In the genomic region with DNA sequence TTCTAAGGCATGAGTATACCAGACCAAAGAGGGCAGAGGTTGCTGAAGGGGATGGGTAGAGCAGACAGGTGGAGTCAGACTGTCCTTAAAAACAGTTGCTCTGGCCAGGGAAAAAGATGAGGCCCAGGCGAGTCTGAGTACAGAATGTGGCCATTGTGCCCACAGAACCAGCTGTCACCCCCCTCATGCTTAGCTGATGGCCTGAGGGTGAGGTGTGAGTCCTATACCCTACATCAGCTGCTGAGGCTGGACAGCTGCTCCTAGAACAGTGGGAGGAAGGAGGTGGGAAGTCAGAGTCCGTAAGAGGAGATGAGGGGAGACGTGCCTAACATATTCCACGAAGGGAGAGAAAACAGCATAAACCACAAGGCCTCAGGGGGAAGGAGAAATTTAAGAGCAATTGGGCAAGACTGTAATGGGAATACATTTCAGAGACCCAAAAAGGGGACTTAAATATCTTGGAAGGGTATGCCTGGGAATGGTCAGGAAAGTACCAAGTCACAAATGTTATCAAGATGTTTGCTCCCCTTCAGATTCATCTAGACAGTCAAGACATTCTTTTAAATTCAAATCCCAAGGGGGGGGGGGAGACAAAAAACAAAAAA, we compare ENCODE assay signal across 25 mouse cellular contexts. TPM values are rescaled to one million over a fixed set of nuclear protein-coding genes. Genes with fewer than 3 reads are reported as not detected.
A peak's percentile ranks its signal among the peaks of the same experiment; 100 is the strongest.
DNase-seq lines count a peak whose midpoint lies in the region; ATAC-seq and TF ChIP-seq lines count a peak whose summit lies in the region.
"Had no signal": no experiment of that assay in that cellular context is flagged by ENCODE, and none has a peak within 500 bp of the region (broad histone marks: within the 10 kb centered on the region; RNA-seq: fewer than 3 reads in every experiment).

No protein-coding gene starts in this region.

- H3K79me3 ChIP-seq in C2C12 (ENCODE audit: low read depth), result no peaks in the 10 kb centered on the region

- no peaks in the 10 kb centered on the region for H3K36me3 ChIP-seq in hindbrain, embryonic 10.5 days
- H3K36me3 ChIP-seq in hindbrain, embryonic 11.5 days (ENCODE audit: control insufficient read depth, insufficient read depth, low read length), result no peaks in the 10 kb centered on the region
- no peaks in the 10 kb centered on the region for H3K36me3 ChIP-seq in C2C12 (ENCODE audit: control insufficient read depth, insufficient read depth)
- H3K36me3 ChIP-seq in neural tube, embryonic 15.5 days, result no peaks in the 10 kb centered on the region
- H3K36me3 ChIP-seq: embryonic facial prominence, embryonic 13.5 days; forebrain, embryonic 12.5 days; heart, embryonic 13.5 days; hindbrain, embryonic 13.5 days had no signal

- WGBS in hindbrain, embryonic 10.5 days, result 61% methylated on average over 4 of the region's 4 CpGs
- 69% methylated on average over 4 of the region's 4 CpGs for WGBS in hindbrain, embryonic 11.5 days
- WGBS in neural tube, embryonic 15.5 days, result 57% methylated on average over 4 of the region's 4 CpGs

- H3K4me3 ChIP-seq in hindbrain, embryonic 10.5 days, result no peak overlapping the region
- no peak overlapping the region for H3K4me3 ChIP-seq in hindbrain, embryonic 11.5 days (ENCODE audit: low read depth, low read length)
- no peak overlapping the region for H3K4me3 ChIP-seq in C2C12 (ENCODE audit: insufficient read depth, poor library complexity, severe bottlenecking)
- no peak overlapping the region for H3K4me3 ChIP-seq in neural tube, embryonic 15.5 days (replicated peaks)
- H3K4me3 ChIP-seq: embryonic facial prominence, embryonic 13.5 days; forebrain, embryonic 12.5 days; heart, embryonic 13.5 days; hindbrain, embryonic 13.5 days had no signal

- ATAC-seq in hindbrain, embryonic 11.5 days (ENCODE audit: low FRiP score), result no peak
- no peak for ATAC-seq in neural tube, embryonic 15.5 days (ENCODE audit: low FRiP score)
- ATAC-seq: forebrain, embryonic 16.5 days; hindbrain, postnatal 0 days had no signal

- H3K4me1 ChIP-seq in hindbrain, embryonic 10.5 days (replicated peaks), result peaks cover 27% of the 10 kb centered on the region
- H3K4me1 ChIP-seq in hindbrain, embryonic 11.5 days (replicated peaks; ENCODE audit: control insufficient read depth, insufficient read depth, low read length), result 0 out of 2 replicates have a peak, but pooled peaks cover 2% of the 10 kb centered on the region
- peaks cover 8% of the 10 kb centered on the region; the same call in 1 of the 2 replicates for H3K4me1 ChIP-seq in neural tube, embryonic 15.5 days

- H3K4me2 ChIP-seq in hindbrain, embryonic 11.5 days (replicated peaks; ENCODE audit: low read depth, low read length), result no peak overlapping the region
- H3K4me2 ChIP-seq in neural tube, embryonic 15.5 days, result no peak overlapping the region
- H3K4me2 ChIP-seq: embryonic facial prominence, embryonic 13.5 days; forebrain, embryonic 12.5 days; heart, embryonic 13.5 days; hindbrain, embryonic 13.5 days had no signal

- no peaks in the 10 kb centered on the region for H3K27me3 ChIP-seq in hindbrain, embryonic 10.5 days (ENCODE audit: insufficient read depth, poor library complexity, severe bottlenecking)
- H3K27me3 ChIP-seq in hindbrain, embryonic 11.5 days (ENCODE audit: control insufficient read depth, insufficient read depth, low read length), result no peaks in the 10 kb centered on the region
- H3K27me3 ChIP-seq in C2C12 (ENCODE audit: control insufficient read depth, insufficient read depth, insufficient read length), result no peaks in the 10 kb centered on the region
- no peaks in the 10 kb centered on the region for H3K27me3 ChIP-seq in neural tube, embryonic 15.5 days (replicated peaks)
- H3K27me3 ChIP-seq: embryonic facial prominence, embryonic 13.5 days; heart, embryonic 13.5 days; hindbrain, embryonic 13.5 days had no signal

- no peaks in the 10 kb centered on the region for H3K79me2 ChIP-seq in C2C12 (ENCODE audit: control insufficient read depth, insufficient read depth)

- DNase-seq in hindbrain, embryonic 10.5 days (ENCODE audit: low spot score), result no peak
- DNase-seq in hindbrain, embryonic 11.5 days (ENCODE audit: low spot score), result no peak
- peak; percentile 51 for DNase-seq in NIH3T3 (ENCODE audit: low read depth)
- peak; percentile 41 for DNase-seq in fibroblast of lung, adult 2 months (ENCODE audit: low read depth)
- no peak for DNase-seq in layer of hippocampus, adult 9-10 months (ENCODE audit: low spot score)
- DNase-seq in adrenal gland, adult (ENCODE audit: inconsistent age in 2 of 2, low spot score in 1 of 2), result no peak
- DNase-seq: adrenal gland, postnatal 10 days; cerebellum, adult 11-12 months; cerebellum, adult 9-10 months; cerebellum, postnatal 25 days; gastrocnemius, postnatal 10 days; heart, postnatal 36 days; kidney, adult 11 months had no signal

- H3K9ac ChIP-seq in hindbrain, embryonic 11.5 days (ENCODE audit: low read depth, low read length), result no peak overlapping the region
- no peak overlapping the region for H3K9ac ChIP-seq in neural tube, embryonic 15.5 days (replicated peaks)
- H3K9ac ChIP-seq: embryonic facial prominence, embryonic 13.5 days; forebrain, embryonic 12.5 days; heart, embryonic 13.5 days; hindbrain, embryonic 13.5 days had no signal

- no peak for TF ChIP-seq CTCF in C2C12 (IDR thresholded peaks at IDR 0.05; ENCODE audit: control insufficient read depth, insufficient read depth, insufficient read length)

- H3ac ChIP-seq in C2C12 (ENCODE audit: control insufficient read depth, insufficient read length, low read depth), result no peak overlapping the region

- no peaks in the 10 kb centered on the region for H3K9me3 ChIP-seq in hindbrain, embryonic 10.5 days
- no peaks in the 10 kb centered on the region for H3K9me3 ChIP-seq in hindbrain, embryonic 11.5 days (ENCODE audit: control insufficient read depth, low read length)
- no peaks in the 10 kb centered on the region for H3K9me3 ChIP-seq in neural tube, embryonic 15.5 days (replicated peaks)
- H3K9me3 ChIP-seq: embryonic facial prominence, embryonic 13.5 days; forebrain, embryonic 12.5 days; heart, embryonic 13.5 days; hindbrain, embryonic 13.5 days had no signal

- H3K27ac ChIP-seq in hindbrain, embryonic 10.5 days, result 0 out of 2 replicates have a peak overlapping the region, but pooled peaks have one; percentile 8
- H3K27ac ChIP-seq in hindbrain, embryonic 11.5 days (ENCODE audit: low read depth, low read length), result no peak overlapping the region
- no peak overlapping the region for H3K27ac ChIP-seq in neural tube, embryonic 15.5 days (replicated peaks)
- H3K27ac ChIP-seq: embryonic facial prominence, embryonic 13.5 days; forebrain, embryonic 12.5 days; heart, embryonic 13.5 days; hindbrain, embryonic 13.5 days; hindbrain, postnatal 0 days had no signal

TF ChIP-seq in C2C12, 6 proteins besides CTCF, POLR2A, EP300 and RAD21:
- TF ChIP-seq MYOG (IDR thresholded peaks at IDR 0.05; ENCODE audit: control insufficient read depth, extremely low read depth, insufficient read length) (peak; percentile 84), USF1 (IDR thresholded peaks at IDR 0.05; ENCODE audit: low read depth) (no peak), CEBPB (IDR thresholded peaks at IDR 0.05; ENCODE audit: low read depth) (peak; percentile 61), MYOD1 (IDR thresholded peaks at IDR 0.05; ENCODE audit: control insufficient read depth, insufficient read length, low read depth) (peak; percentile 93)

RNA-seq across cellular contexts. Expression of a gene that starts 14.2 kb away (rescaled TPM):
- 0.62 TPM in 1 of 2 replicates, not detected in the other for polyA plus RNA-seq in hindbrain, embryonic 10.5 days (2016; fragmentation: Nextera tagmentation; extraction: Ambion mirVana)
- 1.1 and 1.8 TPM in 2 replicates for polyA plus RNA-seq in hindbrain, embryonic 11.5 days (2014; fragmentation: Nextera tagmentation; extraction: Ambion mirVana)
- polyA plus RNA-seq in C2C12 (2012; fragmentation: generic; extraction: Trizol), result 1.7 TPM
- polyA plus RNA-seq in neural tube, embryonic 15.5 days (2015; fragmentation: Nextera tagmentation; extraction: Ambion mirVana), result 1.5 and 1.6 TPM in 2 replicates
- polyA plus RNA-seq: cortical plate, adult 2 months; forebrain, embryonic 16.5 days; frontal cortex, adult 2 months; heart, postnatal 0 days; hindbrain, postnatal 0 days; intestine, embryonic 14.5 days had no signal

RNA-seq across cellular contexts. Expression of a gene that starts 16.7 kb away (rescaled TPM):
- polyA plus RNA-seq in hindbrain, embryonic 10.5 days (2016; fragmentation: Nextera tagmentation; extraction: Ambion mirVana), result 60.4 and 72.0 TPM in 2 replicates
- polyA plus RNA-seq in hindbrain, embryonic 11.5 days (2014; fragmentation: Nextera tagmentation; extraction: Ambion mirVana), result 48.0 and 50.8 TPM in 2 replicates
- polyA plus RNA-seq in C2C12 (2012; fragmentation: generic; extraction: Trizol), result 264 TPM
- 42.8 and 77.5 TPM in 2 replicates for polyA plus RNA-seq in neural tube, embryonic 15.5 days (2015; fragmentation: Nextera tagmentation; extraction: Ambion mirVana)

RNA-seq across cellular contexts. Expression of a gene that starts 43.0 kb away (rescaled TPM):
- polyA plus RNA-seq in hindbrain, embryonic 10.5 days (2016; fragmentation: Nextera tagmentation; extraction: Ambion mirVana), result 0.31 and 1.2 TPM in 2 replicates
- 0.79 and 1.0 TPM in 2 replicates for polyA plus RNA-seq in hindbrain, embryonic 11.5 days (2014; fragmentation: Nextera tagmentation; extraction: Ambion mirVana)
- polyA plus RNA-seq in C2C12 (2012; fragmentation: generic; extraction: Trizol), result 0.04 TPM
- 0.77 and 1.2 TPM in 2 replicates for polyA plus RNA-seq in neural tube, embryonic 15.5 days (2015; fragmentation: Nextera tagmentation; extraction: Ambion mirVana)
- polyA plus RNA-seq: heart, postnatal 0 days; intestine, embryonic 14.5 days had no signal

RNA-seq across cellular contexts. Expression of a gene that starts 43.1 kb away (rescaled TPM):
- polyA plus RNA-seq in hindbrain, embryonic 10.5 days (2016; fragmentation: Nextera tagmentation; extraction: Ambion mirVana), result 1,585 and 2,006 TPM in 2 replicates
- 1,644 and 1,674 TPM in 2 replicates for polyA plus RNA-seq in hindbrain, embryonic 11.5 days (2014; fragmentation: Nextera tagmentation; extraction: Ambion mirVana)
- polyA plus RNA-seq in C2C12 (2012; fragmentation: generic; extraction: Trizol), result 2,021 TPM
- polyA plus RNA-seq in neural tube, embryonic 15.5 days (2015; fragmentation: Nextera tagmentation; extraction: Ambion mirVana), result 1,466 and 1,575 TPM in 2 replicates

RNA-seq across cellular contexts. Expression of a gene that starts 52.5 kb away (rescaled TPM):
- 121 TPM in 2 replicates for polyA plus RNA-seq in hindbrain, embryonic 10.5 days (2016; fragmentation: Nextera tagmentation; extraction: Ambion mirVana)
- 89.9 and 91.5 TPM in 2 replicates for polyA plus RNA-seq in hindbrain, embryonic 11.5 days (2014; fragmentation: Nextera tagmentation; extraction: Ambion mirVana)
- polyA plus RNA-seq in C2C12 (2012; fragmentation: generic; extraction: Trizol), result 131 TPM
- polyA plus RNA-seq in neural tube, embryonic 15.5 days (2015; fragmentation: Nextera tagmentation; extraction: Ambion mirVana), result 86.3 and 99.5 TPM in 2 replicates

Comparison
In these comparisons a context has a peak if more than half of its experiments do, and no peak if none do; other contexts are left out.
1. DNase-seq: peak in NIH3T3 (single experiment) and fibroblast of lung, adult 2 months (single experiment); none in hindbrain, embryonic 10.5 days (single experiment), hindbrain, embryonic 11.5 days (single experiment), layer of hippocampus, adult 9-10 months (single experiment) and adrenal gland, adult (0 of 2).